Mouse (Mus musculus) thymus, postnatal 0 days (tissue): Measurements from ENCODE around the gene F2r. TPM values are rescaled to one million over a fixed set of nuclear protein-coding genes. Genes with fewer than 3 reads are reported as not detected.
A peak's percentile ranks its signal among the peaks of the same experiment; 100 is the strongest.

Experiments
- DNase-seq: peaks from one replicate; pipeline ENCODE4 v3.0.0-alpha.2; 2015; ENCODE audit warnings: low spot score
- polyA plus RNA-seq: library from polyadenylated mRNA; unstranded; fragments of >200 nt; fragmentation: Nextera tagmentation; extraction: Ambion mirVana; gene quantifications from 2 replicates; pipeline ENCODE4 v1.2.1, GENCODE M21; 2015

Gene F2r
- polyA plus RNA-seq, 1 experiment from 2014 or later, result 27.2 TPM

DNA sequence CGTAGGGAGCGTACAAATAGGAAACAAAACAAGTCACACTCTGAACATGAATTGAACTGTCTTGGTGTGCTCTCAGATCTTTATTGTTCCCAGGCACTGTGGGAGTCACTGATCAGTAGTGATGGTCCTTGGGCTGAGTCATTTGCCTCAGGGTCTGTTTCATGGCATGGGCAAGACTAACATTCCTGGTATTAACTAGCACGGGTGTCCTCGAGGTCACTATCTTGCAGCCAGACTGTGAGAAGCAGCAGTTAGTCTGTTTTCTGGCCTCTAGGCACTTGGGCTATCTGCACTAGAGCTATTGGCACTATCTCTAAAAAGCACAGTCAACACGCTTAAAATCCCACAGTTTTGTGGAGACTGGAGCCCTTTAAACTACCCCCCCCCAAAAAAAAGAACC lies 22.4 kb downstream of the F2r start:
- no peak for DNase-seq

GRCm38 (mm10) chr13:95595411-95595810 lies 22.9 kb downstream of the F2r start:
- DNase-seq, result no peak

- DNase-seq, result peak; percentile 56
Measured at GRCm38 (mm10) chr13:95592860-95593259, 25.4 kb downstream of the F2r start.

DNA sequence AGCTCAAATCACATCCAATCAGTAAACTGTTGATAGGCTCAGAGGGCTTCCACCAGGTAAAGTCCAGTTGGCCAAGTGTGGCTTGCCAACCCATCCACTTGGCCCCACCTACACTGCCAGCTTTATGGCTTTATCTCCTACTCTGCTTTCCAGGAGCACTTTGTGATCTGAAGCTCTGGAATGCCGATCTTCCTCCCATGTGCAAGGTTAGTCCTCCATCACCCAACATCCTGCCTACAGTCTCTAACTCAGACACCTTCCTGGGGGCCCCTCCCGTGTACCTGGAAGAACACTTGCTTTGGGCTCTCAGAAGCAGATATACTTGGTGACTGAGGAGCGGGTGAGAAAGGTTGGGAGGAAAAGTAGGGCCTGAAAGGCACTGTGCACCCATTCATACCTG lies 26.7 kb downstream of the F2r start:
- no peak for DNase-seq

- no peak for DNase-seq
Measured at GRCm38 (mm10) chr13:95587628-95588027, 30.7 kb downstream of the F2r start.

DNA sequence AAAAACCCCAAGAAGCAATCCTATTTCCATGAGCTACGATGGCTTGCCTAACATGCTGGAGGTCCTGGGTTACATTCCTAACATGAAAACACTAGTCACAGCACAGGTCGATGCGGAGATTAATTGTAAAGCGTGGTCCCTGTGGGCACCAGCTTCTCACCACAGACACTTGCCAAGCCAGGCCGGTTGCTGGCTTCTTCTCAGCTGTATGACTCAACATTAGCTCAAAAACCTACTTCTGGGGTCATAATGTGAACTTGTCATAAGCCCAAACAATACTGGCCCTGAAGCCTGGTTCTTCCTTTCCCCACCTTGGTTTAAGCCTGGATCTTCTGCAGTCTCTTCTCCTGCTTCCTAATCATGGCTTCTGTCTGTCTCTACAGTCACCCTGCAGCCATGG lies 33.4 kb downstream of the F2r start:
- DNase-seq, result no peak

DNA sequence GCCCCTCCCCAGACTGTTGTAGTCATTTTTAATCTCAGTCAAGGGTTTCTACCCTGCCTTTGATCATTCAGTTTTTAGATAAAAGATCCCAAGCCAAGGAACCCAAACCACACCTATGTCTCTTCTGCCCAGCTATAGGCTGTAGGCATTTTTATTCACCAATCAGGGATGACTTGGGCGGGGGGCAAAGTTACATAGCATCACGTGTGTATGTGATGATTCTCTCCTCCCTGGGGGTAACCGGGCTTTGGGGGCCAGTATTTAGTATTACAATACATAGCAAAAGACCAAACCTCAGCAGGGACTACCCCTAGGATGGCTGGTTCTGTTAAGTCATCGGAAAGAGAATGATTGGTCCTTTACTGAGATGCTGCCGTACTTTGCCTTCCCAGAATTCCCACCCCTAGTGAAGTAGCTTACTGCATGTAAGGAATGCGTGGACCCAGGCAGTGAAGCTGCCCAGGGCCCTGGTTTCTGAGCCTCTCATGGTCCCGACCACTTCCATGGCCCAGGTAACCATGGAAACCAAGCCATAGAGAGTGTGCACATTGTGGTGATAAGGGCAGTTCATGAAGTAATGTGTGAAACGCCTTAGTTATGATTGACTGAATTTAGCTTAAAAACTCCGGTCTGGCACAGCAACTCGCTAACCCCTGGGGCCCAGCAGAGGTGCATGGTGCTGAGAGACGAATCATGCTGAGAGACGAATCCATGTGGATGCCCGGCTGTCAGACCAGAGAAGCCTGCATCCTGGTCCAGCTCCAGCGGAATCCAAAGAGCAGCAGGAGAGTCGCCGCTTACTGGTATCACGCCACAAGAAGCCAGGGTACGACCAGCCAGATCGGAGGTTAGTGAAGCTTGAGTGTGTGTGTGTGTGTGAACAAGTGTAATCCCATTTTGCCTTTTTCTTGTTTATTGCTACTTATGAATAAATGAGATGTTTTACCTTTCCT lies 34.8 kb downstream of the F2r start:
- no peak for DNase-seq

DNA sequence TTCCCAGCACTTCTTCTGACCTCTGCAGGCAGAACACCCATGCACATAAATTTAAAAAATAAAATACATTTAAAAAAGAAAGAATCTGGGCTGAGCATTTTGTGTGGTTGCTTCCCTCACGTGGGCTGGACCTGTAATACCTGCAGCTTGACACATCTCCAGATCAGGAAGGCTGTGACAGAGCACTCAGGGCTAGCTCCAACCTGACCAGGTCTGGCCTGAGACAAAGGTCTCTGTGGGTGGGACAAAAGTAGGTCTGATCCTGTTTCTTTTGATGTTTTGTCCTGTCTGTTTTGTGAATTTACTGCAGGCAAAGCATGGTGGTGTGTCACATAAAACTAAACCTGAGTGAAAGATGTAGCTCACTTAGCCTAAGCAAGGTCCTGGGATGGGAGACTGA lies 36.4 kb downstream of the F2r start:
- DNase-seq, result no peak

- DNase-seq, result no peak
Measured at GRCm38 (mm10) chr13:95578016-95578697, 40.1 kb downstream of the F2r start.

- DNase-seq, result no peak
Measured at GRCm38 (mm10) chr13:95570877-95571276, 47.4 kb downstream of the F2r start.

DNA sequence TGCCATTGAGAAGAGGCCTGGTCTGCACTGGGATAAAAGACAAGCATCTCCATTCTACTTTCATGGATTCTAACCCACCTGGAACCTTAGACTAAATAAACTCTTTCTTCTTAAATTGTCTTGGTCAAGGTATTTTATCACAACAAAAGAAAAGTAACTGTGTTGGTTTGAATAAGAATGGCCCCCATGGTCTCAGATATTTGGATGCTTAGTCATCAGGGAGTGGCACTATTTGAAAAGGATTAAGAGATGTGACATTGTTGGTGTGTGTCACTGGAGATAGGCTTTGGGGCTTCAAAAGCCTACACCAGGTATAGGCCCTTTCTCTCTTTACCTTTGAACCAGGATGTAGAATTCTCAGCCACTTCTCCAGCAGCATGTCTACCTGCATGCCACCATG lies 49.0 kb downstream of the F2r start:
- no peak for DNase-seq

DNA sequence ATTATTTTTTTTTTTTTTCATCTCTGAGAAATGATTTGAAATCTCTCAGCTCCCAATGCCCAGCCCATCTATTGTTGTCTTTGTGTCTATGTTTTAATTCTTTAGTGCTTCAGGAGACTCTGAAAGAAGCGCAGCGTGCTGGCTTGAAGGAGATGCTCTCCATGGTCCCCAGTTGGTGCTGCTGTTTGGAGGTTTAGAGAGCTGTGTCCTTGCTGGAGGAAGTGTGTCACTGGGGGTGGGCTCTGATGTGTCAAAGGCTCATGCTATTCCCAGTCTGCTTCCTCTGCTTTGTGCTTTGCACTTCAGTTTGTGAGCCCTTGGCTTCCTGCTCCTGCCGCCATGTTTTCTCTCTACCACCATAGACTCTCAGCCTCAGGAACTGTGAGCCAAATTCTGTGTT lies 50.0 kb downstream of the F2r start:
- DNase-seq, result no peak

- no peak for DNase-seq
Measured at GRCm38 (mm10) chr13:95566841-95567551, 51.3 kb downstream of the F2r start.

DNA sequence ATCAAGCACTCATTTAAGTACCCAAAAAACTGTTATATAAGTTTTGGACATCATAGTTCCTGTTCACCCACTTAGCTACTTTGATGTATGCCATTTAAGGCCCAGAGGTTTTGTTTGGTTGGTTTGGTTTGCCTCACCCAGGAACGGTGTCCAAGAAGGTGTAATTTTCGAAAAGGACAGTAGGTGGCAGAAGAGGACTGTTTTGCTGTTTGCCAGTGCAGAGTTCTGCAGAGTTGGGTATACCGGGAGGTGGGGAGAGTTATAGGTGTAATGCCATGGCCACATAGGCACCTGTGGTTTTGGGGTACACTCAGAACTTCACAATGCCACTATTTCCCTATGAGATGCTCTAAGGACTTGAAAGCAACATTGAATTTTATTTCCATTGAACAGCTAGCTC lies 54.6 kb downstream of the F2r start:
- DNase-seq, result peak; percentile 83

DNA sequence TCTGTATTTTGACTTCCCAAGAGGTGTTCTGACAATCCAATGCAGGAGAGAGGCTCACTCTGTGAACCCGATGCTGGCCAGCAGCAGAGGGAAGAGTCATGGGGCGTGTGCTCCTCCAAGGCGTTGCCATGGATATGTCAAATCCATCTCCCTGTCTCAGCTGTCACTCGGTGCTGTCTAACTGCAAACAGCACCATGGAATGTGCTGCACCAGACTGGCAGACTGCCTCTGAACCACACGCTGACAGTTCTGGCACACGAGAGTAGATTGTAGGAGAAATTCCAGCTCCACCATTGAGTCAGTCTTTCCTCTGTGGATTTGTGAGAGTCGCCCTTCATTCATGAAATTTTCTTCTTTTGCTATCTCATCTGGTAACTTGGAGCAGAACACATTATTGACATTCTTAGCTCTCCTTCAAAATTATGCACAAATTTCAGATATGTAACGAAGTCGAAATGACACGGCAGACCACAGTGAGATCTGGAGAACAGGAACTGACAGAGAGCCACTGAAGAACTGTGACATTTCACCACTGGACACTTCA lies 55.1 kb downstream of the F2r start:
- no peak for DNase-seq

DNA sequence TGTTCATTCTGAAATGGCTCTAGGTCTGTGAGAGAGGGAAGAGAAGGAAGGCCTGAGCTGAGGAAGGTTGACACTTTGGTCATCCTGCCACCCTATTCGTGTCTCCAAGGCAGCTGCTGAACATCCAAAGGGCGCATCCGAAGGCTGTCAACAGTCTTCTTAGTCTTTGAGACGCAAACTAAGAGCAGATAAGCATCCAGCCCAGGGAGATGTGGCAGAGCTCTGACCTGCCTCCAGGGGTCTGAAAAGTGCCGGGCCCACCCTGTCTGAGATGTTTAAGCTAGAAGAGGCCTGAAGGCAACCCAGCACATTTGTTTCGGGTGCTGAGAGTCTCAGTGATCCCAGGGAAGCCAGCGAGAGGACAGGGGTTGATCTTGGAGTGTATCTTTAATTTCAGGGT lies 61.0 kb downstream of the F2r start:
- DNase-seq, result no peak

GRCm38 (mm10) chr13:95553885-95554492 lies 64.3 kb downstream of the F2r start:
- DNase-seq, result no peak
